Mouse (Mus musculus) left cerebral cortex, adult 2 months (tissue): ENCODE measurements at regions not wholly inside any gene's neighbourhood (a gene's known extent, or its start where the extent isn't known, plus 50 kb on each side); places are given as distances from the start of the nearest gene placed in this dataset.

Source experiments
- DNase-seq, 2 experiments: peaks; one replicate each; pipeline ENCODE4 v3.0.0; 2021 to 2022; ENCODE audit warnings: low spot score in 2 of 2, mixed read lengths in 1 of 2; ENCODE audit errors: extremely low spot score in 1 of 2
- H3K27ac ChIP-seq: fragments of 200-600 bp; 2 replicates; pipeline ENCODE4 v1.8.1; 2022
- H3K4me3 ChIP-seq: fragments of 200-600 bp; 2 replicates; pipeline ENCODE4 v1.8.1; 2022
- CTCF ChIP-seq: fragments of 200-600 bp; IDR thresholded peaks from 2 replicates; pipeline ENCODE4 v1.8.1; 2022; ENCODE audit warnings: antibody characterized with exemption, mild to moderate bottlenecking, moderate library complexity
- intact Hi-C: fragments of 180-260 bp; cut with DNase I; formaldehyde crosslinking; loops from one replicate; pipeline ENCODE4 v1.15.1; 2025

DNA sequence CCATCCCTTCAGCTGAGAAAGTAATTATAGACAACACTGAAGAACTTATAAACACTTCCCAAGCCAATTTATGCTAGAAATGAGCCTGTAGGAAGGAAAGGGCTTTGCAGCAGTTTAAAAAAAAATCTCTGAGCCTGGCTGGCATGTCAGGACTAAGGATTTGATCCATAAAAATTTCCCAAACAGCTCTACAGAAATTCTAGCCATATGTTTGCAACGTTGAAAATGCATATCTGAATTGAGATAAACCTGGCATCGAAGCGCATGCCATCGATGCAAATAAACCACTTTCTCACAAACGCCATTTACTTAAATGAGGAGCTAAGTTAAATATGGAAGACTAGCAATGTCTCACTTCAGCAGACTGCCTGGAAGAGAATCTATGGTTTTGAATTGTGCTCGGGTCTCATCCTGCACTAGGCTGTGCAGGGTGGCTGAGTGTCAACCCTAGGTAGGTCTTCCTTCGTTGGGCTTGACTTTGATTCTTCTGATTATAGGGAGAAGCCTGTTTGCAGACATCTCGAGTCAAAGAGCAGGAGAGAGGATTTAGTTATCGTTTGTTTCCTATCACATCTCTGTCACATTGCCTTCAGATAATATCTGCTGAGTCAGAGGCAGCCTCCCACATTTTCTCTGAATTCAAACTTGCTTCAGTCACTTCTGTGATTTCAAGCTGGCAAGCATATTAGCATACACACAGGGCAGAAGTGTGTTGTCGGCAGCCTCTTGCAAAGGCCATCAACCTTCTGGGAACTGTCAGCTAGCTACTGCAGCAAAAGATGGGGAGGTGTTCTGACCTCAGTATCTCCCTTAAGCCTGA is 204.0 kb downstream of the Sqor start:
- TF ChIP-seq CTCF = peak; percentile 10; the same call in 1 of the 2 replicates
- H3K4me3 ChIP-seq = no peak overlapping the region
- intact Hi-C loops = loop anchor here (5.0 kb wide), 1 partner anchor 103 kb away; no protein-coding TSS in a partner anchor
- DNase-seq = peak; percentile 15 to 19
- peak overlapping the region; percentile 61 for H3K27ac ChIP-seq
